Comparison of ENCODE assay signal across 51 mouse cellular contexts in genomic region chr9:22416187-22416586, GRCm38 (mm10). TPM values are rescaled to one million over a fixed set of nuclear protein-coding genes. Genes with fewer than 3 reads are reported as not detected.
"Had no signal": no experiment of that assay in that cellular context is flagged by ENCODE, and none has a peak within 500 bp of the region (broad histone marks: within the 10 kb centered on the region; RNA-seq: fewer than 3 reads in every experiment).

No protein-coding gene starts in this region.

- H3K27ac ChIP-seq: heart, embryonic 13.5 days; heart, embryonic 15.5 days; hindbrain, embryonic 10.5 days; hindbrain, embryonic 12.5 days; hindbrain, embryonic 13.5 days; hindbrain, embryonic 14.5 days; hindbrain, embryonic 15.5 days; hindbrain, postnatal 0 days; intestine, embryonic 15.5 days; kidney, embryonic 15.5 days; kidney, postnatal 0 days; layer of hippocampus, adult 2 months; left cerebral cortex, adult 2 months had no signal

- H3K4me2 ChIP-seq: heart, embryonic 11.5 days; heart, embryonic 12.5 days; heart, embryonic 13.5 days; heart, embryonic 15.5 days; hindbrain, embryonic 12.5 days; hindbrain, embryonic 13.5 days; hindbrain, embryonic 14.5 days; hindbrain, embryonic 15.5 days; intestine, embryonic 15.5 days; kidney, embryonic 15.5 days had no signal

- H3K27me3 ChIP-seq: heart, embryonic 12.5 days; heart, embryonic 15.5 days; hindbrain, embryonic 12.5 days; hindbrain, embryonic 13.5 days; hindbrain, embryonic 15.5 days; intestine, embryonic 15.5 days; kidney, embryonic 15.5 days had no signal

- H3K4me3 ChIP-seq: heart, embryonic 12.5 days; heart, embryonic 13.5 days; heart, embryonic 15.5 days; hindbrain, embryonic 10.5 days; hindbrain, embryonic 12.5 days; hindbrain, embryonic 13.5 days; hindbrain, embryonic 15.5 days; intestine, embryonic 15.5 days; kidney, embryonic 15.5 days; layer of hippocampus, adult 2 months; left cerebral cortex, adult 2 months had no signal

- H3K9ac ChIP-seq: heart, embryonic 12.5 days; heart, embryonic 13.5 days; heart, embryonic 15.5 days; hindbrain, embryonic 12.5 days; hindbrain, embryonic 13.5 days; hindbrain, embryonic 14.5 days; hindbrain, embryonic 15.5 days; intestine, embryonic 15.5 days; kidney, embryonic 15.5 days had no signal

- H3K4me1 ChIP-seq: hindbrain, embryonic 12.5 days; hindbrain, embryonic 13.5 days; intestine, embryonic 15.5 days had no signal

- H3K9me3 ChIP-seq: heart, embryonic 12.5 days; heart, embryonic 13.5 days; heart, embryonic 15.5 days; hindbrain, embryonic 10.5 days; hindbrain, embryonic 12.5 days; hindbrain, embryonic 13.5 days; hindbrain, embryonic 15.5 days; intestine, embryonic 15.5 days; kidney, embryonic 15.5 days had no signal

- DNase-seq: heart, postnatal 10 days; heart, postnatal 36 days; heart, postnatal 4 days; kidney, adult 11 months; kidney, adult 18-20 months; kidney, adult 2 months; kidney, adult 8-10 months; kidney, adult 9 months; kidney, postnatal 10 days; kidney, postnatal 14 days; kidney, postnatal 25 days; kidney, postnatal 36 days; kidney, postnatal 4 days; layer of hippocampus, adult 9-11 months; layer of hippocampus, postnatal 36 days had no signal

- H3K36me3 ChIP-seq: heart, embryonic 12.5 days; heart, embryonic 13.5 days; heart, embryonic 15.5 days; hindbrain, embryonic 10.5 days; hindbrain, embryonic 12.5 days; hindbrain, embryonic 13.5 days; hindbrain, embryonic 15.5 days; intestine, embryonic 15.5 days; kidney, embryonic 15.5 days had no signal

RNA-seq across cellular contexts. Expression of gene Gm17545, which starts 37.9 kb away (rescaled TPM):
- total RNA-seq: heart, postnatal 10 days; heart, postnatal 25 days; heart, postnatal 36 days; heart, postnatal 4 days; hematopoietic stem cell, adult 5-6 weeks; hindbrain, postnatal 0 days; layer of hippocampus, adult 18-20 months; layer of hippocampus, adult 2 months; layer of hippocampus, adult 8-10 months; layer of hippocampus, postnatal 10 days; layer of hippocampus, postnatal 14 days; layer of hippocampus, postnatal 25 days; layer of hippocampus, postnatal 36 days; left cerebral cortex, adult 18-20 months; left cerebral cortex, adult 2 months; left cerebral cortex, adult 8-10 months had no signal
- polyA plus RNA-seq: heart, embryonic 11.5 days; heart, embryonic 12.5 days; heart, embryonic 13.5 days; heart, embryonic 14.5 days; heart, embryonic 15.5 days; heart, embryonic 16.5 days; heart, postnatal 0 days; hindbrain, embryonic 10.5 days; hindbrain, embryonic 11.5 days; hindbrain, embryonic 12.5 days; hindbrain, embryonic 13.5 days; hindbrain, embryonic 14.5 days; hindbrain, embryonic 15.5 days; hindbrain, embryonic 16.5 days; hindbrain, postnatal 0 days; inflammation-experienced regulatory T-cells, adult 6 months; intestine, embryonic 14.5 days; intestine, embryonic 15.5 days; intestine, embryonic 16.5 days; intestine, postnatal 0 days; kidney, adult 2 months; kidney, embryonic 14.5 days; kidney, embryonic 15.5 days; kidney, embryonic 16.5 days; kidney, postnatal 0 days; large intestine, adult 2 months had no signal
